Mouse (Mus musculus) bone marrow macrophage, adult 2 months (primary cell): ENCODE measurements around the gene Col15a1. TPM values are rescaled to one million over a fixed set of nuclear protein-coding genes. Genes with fewer than 3 reads are reported as not detected.

Experiments used
- H3K27ac ChIP-seq: 2 replicates; pipeline ENCODE4 v1.5.1; 2012; ENCODE audit warnings: low read depth, low read length; ENCODE audit not compliant: insufficient read depth
- H3K4me1 ChIP-seq: 2 replicates; pipeline ENCODE4 v1.6.1; 2012; ENCODE audit warnings: low read length; ENCODE audit not compliant: control insufficient read depth, insufficient read depth
- H3K4me3 ChIP-seq: 2 replicates; pipeline ENCODE4 v1.5.1; 2012; ENCODE audit warnings: mild to moderate bottlenecking, low read length, moderate library complexity; ENCODE audit not compliant: insufficient read depth
- CTCF ChIP-seq: IDR thresholded peaks from 2 replicates; pipeline ENCODE4 v1.5.1; 2012; ENCODE audit warnings: low read depth, mild to moderate bottlenecking, low read length, moderate library complexity
- POLR2A ChIP-seq: IDR thresholded peaks from 2 replicates; pipeline ENCODE4 v1.6.1; 2012; ENCODE audit warnings: mild to moderate bottlenecking, low read depth, low read length, borderline replicate concordance
- polyA plus RNA-seq: library from polyadenylated mRNA; stranded (reverse); fragments of >200 nt; gene quantifications from 2 replicates; pipeline ENCODE4 v1.2.4, GENCODE M21; 2012; ENCODE audit not compliant: missing spikeins, insufficient read depth, insufficient read length

The Col15a1 gene
- polyA plus RNA-seq, 1 experiment = 2.0 TPM

DNA sequence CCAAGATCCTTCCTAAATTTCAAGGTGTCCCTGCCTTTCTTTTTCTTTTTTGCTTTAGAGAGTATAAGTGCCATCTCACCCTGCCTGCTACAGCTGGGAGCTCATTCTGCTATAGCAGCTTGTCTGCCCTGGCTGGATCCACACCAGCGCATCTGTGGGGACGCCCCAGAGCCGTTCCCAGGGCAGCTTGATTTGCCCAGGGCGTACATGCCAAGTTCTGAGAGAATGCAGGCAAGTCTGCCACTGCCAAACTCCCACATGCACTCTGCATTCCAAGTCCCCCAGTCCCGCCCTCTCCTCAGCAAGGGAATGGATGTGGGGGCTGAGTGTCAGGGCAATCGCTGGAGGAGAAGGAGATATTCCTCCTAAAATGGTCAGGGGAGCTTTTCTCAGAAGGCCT, 19.8 kb downstream of the Col15a1 start:
- peaks cover 20% of the 10 kb centered on the region for H3K4me1 ChIP-seq
- H3K4me3 ChIP-seq = no peak overlapping the region
- no peak for TF ChIP-seq CTCF
- TF ChIP-seq POLR2A = no peak
- H3K27ac ChIP-seq = no peak overlapping the region

- H3K4me3 ChIP-seq = no peak overlapping the region
- no peak for TF ChIP-seq POLR2A
- no peak for TF ChIP-seq CTCF
- peaks cover 20% of the 10 kb centered on the region for H3K4me1 ChIP-seq
- no peak overlapping the region for H3K27ac ChIP-seq
Observed at GRCm38 (mm10) chr4:47228945-47229344, 21.0 kb downstream of the Col15a1 start.

GRCm38 (mm10) chr4:47230498-47230897, 22.5 kb downstream of the Col15a1 start:
- TF ChIP-seq CTCF (no peak), POLR2A (no peak)
- Histone ChIP-seq H3K4me1 (peaks cover 27% of the 10 kb centered on the region), H3K4me3 (no peak overlapping the region), H3K27ac (no peak overlapping the region)

DNA sequence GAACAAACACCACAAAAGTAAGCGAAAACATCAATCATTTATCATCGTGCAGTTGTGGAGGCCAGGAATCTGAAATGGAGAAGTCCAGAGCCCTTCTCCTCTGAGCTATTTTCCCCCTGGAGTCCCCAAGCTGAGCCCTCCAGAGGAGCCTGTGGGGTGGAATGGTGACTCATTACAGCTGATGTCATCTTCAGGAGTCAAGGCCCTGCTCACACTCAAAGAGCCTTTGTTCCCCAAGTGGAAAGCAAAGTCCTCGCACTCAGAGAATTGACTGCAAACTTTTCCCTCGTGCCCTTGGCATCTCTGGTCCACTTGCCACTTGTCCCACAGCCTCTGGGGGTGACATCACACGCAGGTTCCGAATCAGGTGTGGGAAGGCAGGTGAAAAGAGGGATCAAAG, 23.4 kb downstream of the Col15a1 start:
- Histone ChIP-seq H3K27ac (no peak overlapping the region), H3K4me3 (no peak overlapping the region), H3K4me1 (peaks cover 27% of the 10 kb centered on the region)
- no peak for TF ChIP-seq POLR2A
- TF ChIP-seq CTCF = no peak

DNA sequence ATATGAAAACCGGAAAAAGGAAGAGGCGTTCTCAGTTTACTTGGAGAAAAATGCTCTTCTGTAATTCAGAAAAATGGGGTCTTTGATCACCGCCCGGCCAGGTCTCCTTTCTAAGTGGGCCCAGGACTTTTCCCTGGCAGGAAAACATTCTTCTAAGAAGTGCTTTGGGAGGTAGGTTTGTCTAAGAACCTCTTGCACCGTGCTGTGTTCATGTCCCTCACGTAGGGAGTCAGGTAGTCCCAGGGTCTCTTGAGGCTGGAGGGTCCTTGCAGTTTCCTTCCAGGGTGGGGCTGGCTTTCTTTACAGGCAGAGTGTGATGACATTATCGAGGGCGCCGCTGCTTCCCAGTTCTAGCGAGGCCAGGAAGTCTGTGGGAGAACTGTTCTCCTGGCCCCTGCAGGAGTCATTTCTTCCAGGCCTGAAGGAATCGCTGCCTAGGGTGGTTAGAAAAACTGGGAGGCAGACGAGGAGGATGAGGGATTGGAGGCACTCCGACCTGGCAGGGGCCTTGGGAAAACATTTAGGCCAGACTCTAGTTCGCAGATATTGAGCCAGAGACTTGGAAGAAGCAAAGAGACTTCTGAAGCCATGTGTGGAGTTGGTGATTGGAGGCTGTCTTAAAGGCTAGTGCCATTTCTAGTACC, 25.4 kb downstream of the Col15a1 start:
- TF ChIP-seq CTCF (no peak), POLR2A (no peak)
- Histone ChIP-seq H3K4me3 (no peak overlapping the region), H3K27ac (no peak overlapping the region), H3K4me1 (peaks cover 27% of the 10 kb centered on the region)

DNA sequence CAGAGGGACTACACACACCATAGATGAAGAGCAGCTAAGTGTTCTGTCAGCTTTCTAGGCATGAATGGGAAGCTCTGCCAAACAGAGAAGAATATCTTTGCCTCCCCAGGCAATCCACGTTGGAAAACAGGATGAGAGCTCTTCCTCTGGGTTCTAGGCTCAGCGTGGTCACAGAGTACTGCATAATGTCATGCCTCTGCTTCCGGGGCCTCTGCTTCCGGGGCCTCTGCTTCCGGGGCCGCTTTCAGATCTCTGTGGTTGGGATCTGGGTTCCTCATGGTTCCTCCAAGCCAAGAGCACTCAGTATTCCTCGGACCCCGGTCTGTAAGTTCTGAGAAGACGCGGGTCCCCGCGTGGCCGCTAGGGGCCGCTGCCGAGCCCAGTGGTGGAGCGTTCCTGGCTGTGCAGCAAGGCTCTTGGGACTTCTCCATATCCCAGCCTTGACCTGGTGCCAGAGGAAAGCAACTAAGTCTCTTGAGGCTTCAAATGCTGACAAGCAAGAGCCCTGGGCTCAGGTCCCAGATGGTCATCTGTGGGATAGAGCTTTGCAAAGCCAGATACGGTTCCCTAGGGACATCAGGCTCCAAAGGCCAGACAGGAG, 26.8 kb downstream of the Col15a1 start:
- H3K4me1 ChIP-seq = peaks cover 28% of the 10 kb centered on the region
- TF ChIP-seq POLR2A = no peak
- peak; percentile 92 for TF ChIP-seq CTCF
- H3K27ac ChIP-seq = no peak overlapping the region
- no peak overlapping the region for H3K4me3 ChIP-seq

DNA sequence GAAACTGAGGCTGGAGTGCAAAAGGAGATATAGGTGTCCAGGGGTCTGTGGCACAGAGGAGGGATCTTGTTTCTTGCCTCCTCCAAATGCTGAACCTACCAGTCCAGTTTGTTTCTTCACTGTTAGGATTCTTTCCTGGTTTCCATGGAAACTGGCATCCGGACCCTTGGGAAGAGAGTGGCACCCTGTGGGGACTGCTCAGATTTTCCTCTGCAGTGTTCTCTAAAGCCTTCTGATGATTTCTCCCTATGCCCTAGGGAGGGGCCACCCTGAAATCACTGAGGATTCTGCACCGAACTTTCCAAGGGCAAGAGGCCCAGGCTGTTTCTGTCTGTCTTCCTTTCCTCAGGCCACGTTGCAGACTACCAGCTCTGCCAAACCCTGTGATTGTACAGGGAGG, 27.4 kb downstream of the Col15a1 start:
- H3K4me3 ChIP-seq = no peak overlapping the region
- no peak for TF ChIP-seq CTCF
- TF ChIP-seq POLR2A = no peak
- H3K4me1 ChIP-seq = peaks cover 30% of the 10 kb centered on the region
- H3K27ac ChIP-seq = no peak overlapping the region

DNA sequence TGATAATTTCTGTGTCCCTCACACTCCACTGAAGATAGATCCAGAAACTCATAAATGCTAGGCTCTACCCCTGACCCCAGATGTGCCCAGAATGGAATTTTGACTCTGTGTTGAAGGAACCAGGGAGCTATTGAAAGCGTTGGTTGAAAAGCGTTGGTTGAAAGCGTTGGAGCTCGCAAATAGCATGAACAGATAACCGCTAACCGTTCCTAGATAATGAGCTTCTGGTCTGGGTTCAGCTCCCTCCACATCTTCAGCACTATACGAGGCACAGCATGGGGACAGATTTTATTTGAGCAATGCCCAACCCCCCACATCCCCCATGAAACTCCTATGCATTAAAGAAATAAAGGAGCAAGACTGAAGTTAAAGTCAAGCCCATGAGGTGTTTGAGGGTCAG, 28.1 kb downstream of the Col15a1 start:
- no peak for TF ChIP-seq POLR2A
- no peak for TF ChIP-seq CTCF
- Histone ChIP-seq H3K4me3 (no peak overlapping the region), H3K4me1 (peaks cover 22% of the 10 kb centered on the region), H3K27ac (no peak overlapping the region)

- Histone ChIP-seq H3K4me1 (peaks cover 12% of the 10 kb centered on the region), H3K4me3 (no peak overlapping the region), H3K27ac (no peak overlapping the region)
- TF ChIP-seq POLR2A = no peak
- TF ChIP-seq CTCF = no peak
Observed at GRCm38 (mm10) chr4:47237220-47237619, 29.3 kb downstream of the Col15a1 start.

DNA sequence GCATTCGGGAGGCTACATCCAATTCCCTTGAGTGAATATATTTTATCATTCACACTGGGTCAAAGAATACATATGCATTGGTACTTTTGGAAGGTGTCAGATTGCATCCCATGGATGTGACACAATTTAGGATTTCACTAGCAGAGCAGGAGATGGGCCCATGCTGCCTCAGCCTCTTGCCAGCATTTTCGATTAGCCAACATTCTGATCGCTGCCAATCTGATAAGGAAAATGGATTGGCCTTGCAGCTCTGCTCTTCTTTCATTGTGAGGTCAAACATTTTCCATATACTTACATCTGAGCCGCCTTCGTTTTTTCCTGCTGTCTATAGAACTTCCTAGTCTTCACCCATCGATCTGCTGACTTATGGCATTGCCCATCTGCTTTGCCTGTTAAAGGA, 31.2 kb downstream of the Col15a1 start:
- TF ChIP-seq POLR2A (no peak), CTCF (no peak)
- H3K4me3 ChIP-seq = no peak overlapping the region
- H3K27ac ChIP-seq = no peak overlapping the region
- peaks cover 11% of the 10 kb centered on the region for H3K4me1 ChIP-seq

GRCm38 (mm10) chr4:47240901-47241300, 32.9 kb downstream of the Col15a1 start:
- no peak overlapping the region for H3K4me3 ChIP-seq
- H3K27ac ChIP-seq = no peak overlapping the region
- H3K4me1 ChIP-seq = peaks cover 3% of the 10 kb centered on the region
- TF ChIP-seq POLR2A (no peak), CTCF (no peak)
